ENCODE assay signal across 8 mouse cellular contexts in the genomic region with DNA sequence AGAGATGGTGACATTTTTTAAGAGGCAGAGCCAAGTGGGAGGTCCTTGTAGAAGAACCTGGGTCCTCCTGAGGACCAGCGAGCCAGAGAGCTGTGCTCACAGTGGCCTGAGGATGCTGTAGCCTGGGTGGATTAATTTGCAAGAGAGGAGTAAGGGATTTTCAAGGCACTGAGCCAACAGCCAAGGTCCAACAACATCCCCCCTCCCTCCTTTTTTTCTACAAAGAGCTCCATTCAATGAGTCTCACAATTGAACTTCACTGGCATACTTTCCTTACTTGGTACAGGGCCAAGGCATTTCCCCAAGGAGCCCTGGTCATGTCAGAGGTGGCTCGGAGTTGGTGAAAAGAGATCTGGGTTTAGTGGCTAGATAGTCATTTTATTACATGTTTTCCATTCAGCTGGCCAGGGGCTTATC.
A peak's percentile ranks its signal among the peaks of the same experiment; 100 is the strongest.
DNase-seq lines count a peak whose midpoint lies in the region; ATAC-seq and TF ChIP-seq lines count a peak whose summit lies in the region.

No protein-coding gene starts in this region.

- intact Hi-C loops in gastrocnemius, postnatal 14 days (cut with DNase I; ENCODE audit: low total_unique reads) = no loop called here

- no peak overlapping the region for H3K9ac ChIP-seq in lung, embryonic 15.5 days
- no peak overlapping the region for H3K9ac ChIP-seq in lung, postnatal 0 days (replicated peaks; ENCODE audit: low read depth)

- WGBS in lung, embryonic 15.5 days = 16% methylated on average over 2 of the region's 2 CpGs
- WGBS in lung, postnatal 0 days = 22% methylated on average over 2 of the region's 2 CpGs
- 70% methylated on average over 2 of the region's 2 CpGs for WGBS in heart, embryonic 10.5 days

- ATAC-seq in lung, embryonic 15.5 days (ENCODE audit: borderline replicate concordance, extremely low read depth, low FRiP score, low TSS enrichment) = 0 out of 2 replicates have a peak, but pooled peaks have one; percentile 29
- ATAC-seq in lung, postnatal 0 days = no peak
- no peak for ATAC-seq in inflammation-experienced regulatory T-cells, adult 6 months

- no peak for TF ChIP-seq CTCF in lung, postnatal 0 days (IDR thresholded peaks at IDR 0.05)
- TF ChIP-seq CTCF in brain, embryonic 14.5 days (IDR thresholded peaks at IDR 0.05; ENCODE audit: borderline replicate concordance, extremely low read depth, insufficient read depth, insufficient read length) = no peak

- no peak overlapping the region for H3K4me3 ChIP-seq in lung, embryonic 15.5 days
- no peak overlapping the region for H3K4me3 ChIP-seq in lung, postnatal 0 days (ENCODE audit: low read depth, low read length)
- no peak overlapping the region for H3K4me3 ChIP-seq in heart, embryonic 10.5 days

- H3K4me2 ChIP-seq in lung, embryonic 15.5 days = no peak overlapping the region
- H3K4me2 ChIP-seq in lung, postnatal 0 days (replicated peaks; ENCODE audit: low read depth, low read length) = no peak overlapping the region

- DNase-seq in lung, postnatal 0 days (ENCODE audit: low spot score) = no peak
- peak; percentile 95 for DNase-seq in brain, embryonic 14.5 days (ENCODE audit: low read depth)
- DNase-seq in heart, embryonic 10.5 days (ENCODE audit: low spot score) = peak; percentile 77
- peak; percentile 47 to 51 for DNase-seq in kidney, postnatal 4 days
- DNase-seq in cerebellum, adult 18-20 months = no peak
- DNase-seq in gastrocnemius, postnatal 14 days = no peak

- no peak for TF ChIP-seq EP300 in lung, postnatal 0 days (IDR thresholded peaks at IDR 0.05)

- peak overlapping the region; percentile 74 for H3K27ac ChIP-seq in lung, embryonic 15.5 days
- H3K27ac ChIP-seq in lung, postnatal 0 days (ENCODE audit: low read length) = no peak overlapping the region
- no peak overlapping the region for H3K27ac ChIP-seq in heart, embryonic 10.5 days

- no peaks in the 10 kb centered on the region for H3K36me3 ChIP-seq in lung, embryonic 15.5 days
- no peaks in the 10 kb centered on the region for H3K36me3 ChIP-seq in lung, postnatal 0 days (ENCODE audit: insufficient read depth, low read length)
- no peaks in the 10 kb centered on the region for H3K36me3 ChIP-seq in heart, embryonic 10.5 days

- no peaks in the 10 kb centered on the region for H3K9me3 ChIP-seq in lung, embryonic 15.5 days
- H3K9me3 ChIP-seq in lung, postnatal 0 days (ENCODE audit: low read length) = no peaks in the 10 kb centered on the region
- H3K9me3 ChIP-seq in heart, embryonic 10.5 days = no peaks in the 10 kb centered on the region

- no peaks in the 10 kb centered on the region for H3K27me3 ChIP-seq in lung, embryonic 15.5 days
- H3K27me3 ChIP-seq in lung, postnatal 0 days (replicated peaks; ENCODE audit: insufficient read depth, low read length) = no peaks in the 10 kb centered on the region
- H3K27me3 ChIP-seq in heart, embryonic 10.5 days (ENCODE audit: insufficient read depth, poor library complexity, severe bottlenecking) = no peaks in the 10 kb centered on the region

- peaks cover 51% of the 10 kb centered on the region for H3K4me1 ChIP-seq in lung, embryonic 15.5 days
- H3K4me1 ChIP-seq in lung, postnatal 0 days (ENCODE audit: insufficient read depth, low read depth, low read length) = peaks cover 3% of the 10 kb centered on the region; the same call in 1 of the 2 replicates
- peaks cover 24% of the 10 kb centered on the region for H3K4me1 ChIP-seq in heart, embryonic 10.5 days

- TF ChIP-seq POLR2A in brain, embryonic 14.5 days (IDR thresholded peaks at IDR 0.05; ENCODE audit: borderline replicate concordance, extremely low read depth, insufficient read depth, insufficient read length, poor library complexity, severe bottlenecking) = no peak

Comparison
In these comparisons a context has a peak if more than half of its experiments do, and no peak if none do; other contexts are left out.
1. DNase-seq: peak in brain, embryonic 14.5 days (single experiment), heart, embryonic 10.5 days (single experiment) and kidney, postnatal 4 days (2 of 2); none in lung, postnatal 0 days (single experiment), cerebellum, adult 18-20 months (0 of 2) and gastrocnemius, postnatal 14 days (single experiment).